ENCODE assay signal across 24 mouse cellular contexts in genomic region chr7:134175201-134175600, GRCm38 (mm10). TPM values are rescaled to one million over a fixed set of nuclear protein-coding genes. Genes with fewer than 3 reads are reported as not detected.
A peak's percentile ranks its signal among the peaks of the same experiment; 100 is the strongest.
DNase-seq lines count a peak whose midpoint lies in the region; ATAC-seq and TF ChIP-seq lines count a peak whose summit lies in the region.
"Had no signal": no experiment of that assay in that cellular context is flagged by ENCODE, and none has a peak within 500 bp of the region (broad histone marks: within the 10 kb centered on the region; RNA-seq: fewer than 3 reads in every experiment).

No protein-coding gene starts in this region.

- WGBS in liver, adult 2 months = 57% methylated on average over 4 of the region's 4 CpGs
- WGBS in liver, embryonic 12.5 days (ENCODE audit: insufficient replicate concordance) = 57% methylated on average over 4 of the region's 4 CpGs
- 74% methylated on average over 4 of the region's 4 CpGs for WGBS in lung, postnatal 0 days

- no peaks in the 10 kb centered on the region for H3K27me3 ChIP-seq in liver, adult 2 months (ENCODE audit: control insufficient read depth, insufficient read depth, low read length)
- no peaks in the 10 kb centered on the region for H3K27me3 ChIP-seq in liver, embryonic 12.5 days (replicated peaks)
- H3K27me3 ChIP-seq in lung, postnatal 0 days (replicated peaks; ENCODE audit: insufficient read depth, low read length) = no peaks in the 10 kb centered on the region
- H3K27me3 ChIP-seq: forebrain, embryonic 13.5 days; hindbrain, embryonic 13.5 days had no signal

- peaks cover 2% of the 10 kb centered on the region; the same call in 1 of the 2 replicates for H3K4me1 ChIP-seq in liver, adult 2 months (ENCODE audit: control insufficient read depth, insufficient read depth, low read length)
- no peaks in the 10 kb centered on the region for H3K4me1 ChIP-seq in liver, embryonic 12.5 days
- H3K4me1 ChIP-seq in lung, postnatal 0 days (ENCODE audit: insufficient read depth, low read depth, low read length) = no peaks in the 10 kb centered on the region
- peaks cover 8% of the 10 kb centered on the region for H3K4me1 ChIP-seq in brown adipose tissue, adult 24 weeks (ENCODE audit: control insufficient read depth, insufficient read depth, insufficient read length, low read length)
- H3K4me1 ChIP-seq: forebrain, embryonic 10.5 days; forebrain, embryonic 13.5 days; hindbrain, embryonic 10.5 days; hindbrain, embryonic 13.5 days had no signal

- no peak overlapping the region for H3K27ac ChIP-seq in liver, adult 2 months (replicated peaks; ENCODE audit: insufficient read depth, low read depth, low read length)
- no peak overlapping the region for H3K27ac ChIP-seq in liver, embryonic 12.5 days
- H3K27ac ChIP-seq in lung, postnatal 0 days (ENCODE audit: low read length) = no peak overlapping the region
- H3K27ac ChIP-seq in brown adipose tissue, adult 24 weeks (replicated peaks; ENCODE audit: low read depth, low read length) = peak overlapping the region; percentile 86
- H3K27ac ChIP-seq: forebrain, embryonic 10.5 days; forebrain, embryonic 13.5 days; heart, adult 2 months; hindbrain, embryonic 10.5 days; hindbrain, embryonic 13.5 days had no signal

- TF ChIP-seq EP300 in lung, postnatal 0 days (IDR thresholded peaks at IDR 0.05) = 0 out of 2 replicates have a peak, but pooled peaks have one; percentile 14

- no peak for TF ChIP-seq CTCF in liver, adult 2 months (IDR thresholded peaks at IDR 0.05; ENCODE audit: low read depth, low read length)
- TF ChIP-seq CTCF in lung, postnatal 0 days (IDR thresholded peaks at IDR 0.05) = no peak

- H3K4me3 ChIP-seq in liver, adult 2 months (ENCODE audit: insufficient read depth, low read depth, low read length) = no peak overlapping the region
- no peak overlapping the region for H3K4me3 ChIP-seq in liver, embryonic 12.5 days
- no peak overlapping the region for H3K4me3 ChIP-seq in lung, postnatal 0 days (ENCODE audit: low read depth, low read length)
- no peak overlapping the region for H3K4me3 ChIP-seq in brown adipose tissue, adult 24 weeks (ENCODE audit: insufficient read depth, low read depth, low read length)
- H3K4me3 ChIP-seq: forebrain, embryonic 10.5 days; forebrain, embryonic 13.5 days; heart, adult 2 months; hindbrain, embryonic 10.5 days; hindbrain, embryonic 13.5 days had no signal

- H3K79me2 ChIP-seq in liver, adult 2 months (ENCODE audit: control insufficient read depth, insufficient read depth, low read length) = no peaks in the 10 kb centered on the region

- TF ChIP-seq POLR2A in liver, adult 2 months (IDR thresholded peaks at IDR 0.05; ENCODE audit: extremely low read depth, insufficient read depth, low read length) = no peak

- H3K36me3 ChIP-seq in liver, adult 2 months (ENCODE audit: control insufficient read depth, insufficient read depth, low read length) = no peaks in the 10 kb centered on the region
- H3K36me3 ChIP-seq in liver, embryonic 12.5 days = no peaks in the 10 kb centered on the region
- H3K36me3 ChIP-seq in lung, postnatal 0 days (ENCODE audit: insufficient read depth, low read length) = no peaks in the 10 kb centered on the region
- H3K36me3 ChIP-seq: forebrain, embryonic 10.5 days; hindbrain, embryonic 10.5 days; hindbrain, embryonic 13.5 days had no signal

- no peaks in the 10 kb centered on the region for H3K9me3 ChIP-seq in liver, embryonic 12.5 days (replicated peaks)
- H3K9me3 ChIP-seq in lung, postnatal 0 days (ENCODE audit: low read length) = no peaks in the 10 kb centered on the region
- H3K9me3 ChIP-seq: forebrain, embryonic 10.5 days; forebrain, embryonic 13.5 days; hindbrain, embryonic 10.5 days; hindbrain, embryonic 13.5 days had no signal

- no peak overlapping the region for H3K9ac ChIP-seq in liver, adult 2 months (ENCODE audit: low read depth, low read length)
- no peak overlapping the region for H3K9ac ChIP-seq in liver, embryonic 12.5 days
- H3K9ac ChIP-seq in lung, postnatal 0 days (replicated peaks; ENCODE audit: low read depth) = no peak overlapping the region
- H3K9ac ChIP-seq: forebrain, embryonic 13.5 days; hindbrain, embryonic 13.5 days had no signal

- peak; percentile 76 for DNase-seq in liver, adult 2 months (ENCODE audit: extremely low read depth, low read depth, low spot score)
- DNase-seq in lung, postnatal 0 days (ENCODE audit: low spot score) = peak; percentile 72
- DNase-seq in lung, postnatal 10 days = no peak
- DNase-seq in left cerebral cortex, postnatal 25 days (ENCODE audit: low spot score in 2 of 2) = no peak
- DNase-seq: adrenal gland, adult 8-10 months; adrenal gland, postnatal 25 days; cerebellum, adult 18-20 months; cerebellum, adult 9-10 months; cerebellum, postnatal 14 days; gastrocnemius, postnatal 10 days; gastrocnemius, postnatal 36 days; heart, adult 2 months had no signal

- ATAC-seq in liver, embryonic 12.5 days = no peak
- peak; percentile 69 for ATAC-seq in lung, postnatal 0 days
- ATAC-seq: CD4-positive, CD25-positive, alpha-beta regulatory T cell, adult 4 months; forebrain, embryonic 13.5 days; forebrain, embryonic 16.5 days; hindbrain, embryonic 16.5 days had no signal

- no peak overlapping the region for H3K4me2 ChIP-seq in liver, embryonic 12.5 days
- no peak overlapping the region for H3K4me2 ChIP-seq in lung, postnatal 0 days (replicated peaks; ENCODE audit: low read depth, low read length)
- H3K4me2 ChIP-seq: forebrain, embryonic 13.5 days; heart, embryonic 11.5 days; hindbrain, embryonic 13.5 days had no signal

- intact Hi-C loops in left cerebral cortex, postnatal 25 days (cut with DNase I) = no loop called here

RNA-seq across cellular contexts. Expression of gene Adam12, which starts 56.7 kb away (rescaled TPM):
- total RNA-seq in liver, adult 2 months (2014; rRNA removed) = 0.28 and 1.9 TPM in 2 replicates
- polyA plus RNA-seq in liver, adult 2 months (2012; rRNA removed) = 0.17 and 0.28 TPM in 2 replicates
- polyA plus RNA-seq in liver, embryonic 12.5 days (2016; fragmentation: Nextera tagmentation; extraction: Ambion mirVana) = 6.4 and 6.5 TPM in 2 replicates
- 2.5 and 2.6 TPM in 2 replicates for polyA plus RNA-seq in lung, postnatal 0 days (2015; fragmentation: Nextera tagmentation; extraction: Ambion mirVana)
- polyA plus RNA-seq in brown adipose tissue, adult 24 weeks (2012; ENCODE audit: insufficient read depth, insufficient read length, missing spikeins) = 10.4 and 10.5 TPM in 2 replicates
- total RNA-seq in left cerebral cortex, postnatal 25 days (2021) = 1 to 10 TPM; 3.8 to 6.0 TPM
- total RNA-seq: granulocyte monocyte progenitor cell, adult 5-6 weeks; MEL had no signal

Comparison
In these comparisons a context has a peak if more than half of its experiments do, and no peak if none do; other contexts are left out.
1. DNase-seq: peak in liver, adult 2 months (single experiment) and lung, postnatal 0 days (single experiment); none in lung, postnatal 10 days (single experiment) and left cerebral cortex, postnatal 25 days (0 of 2).